Mouse (Mus musculus) B cell, adult 67 days (primary cell): ENCODE measurements around the gene Donson. TPM values are rescaled to one million over a fixed set of nuclear protein-coding genes. Genes with fewer than 3 reads are reported as not detected.

Experiments used
- total RNA-seq, 2 experiments: library from RNA; stranded (reverse); gene quantifications; 4 replicates each; pipeline ENCODE4 v1.2.4; 2023

Gene Donson
- total RNA-seq: 10 to 100 TPM; 74.4 to 79.4 TPM

GRCm38 (mm10) chr16:91688619-91689334 is at the start of gene Donson:
TSS of gene Donson (minus strand) at chr16:91688770.

GRCm38 (mm10) chr16:91729066-91729482 is 40.5 kb upstream of the Donson start, which contains the start of gene Itsn1:
TSS of gene Itsn1 (plus strand) at chr16:91729281.

GRCm38 (mm10) chr16:91728123-91729065 is 39.8 kb upstream of the Donson start, which contains the start of gene Cryzl1:
TSS of gene Cryzl1 (minus strand) at chr16:91728975.

GRCm38 (mm10) chr16:91647461-91648219 is 40.9 kb downstream of the Donson start, which contains the start of gene Son:
TSS of gene Son (plus strand) at chr16:91647506.

GRCm38 (mm10) chr16:91646681-91647419 is 41.7 kb downstream of the Donson start, which contains the start of gene Gart:
TSS of gene Gart (minus strand) at chr16:91646952.

Other genes with a start within 250 kb of the Donson start
- gene Ifnar1, start 203.5 kb downstream of the Donson start, total RNA-seq: 100 to 1,000 TPM; 160 to 174 TPM
- gene Ifngr2, start 141.7 kb downstream of the Donson start, total RNA-seq: 10 to 100 TPM; 53.4 to 66.9 TPM
- gene Tmem50b, start 91.0 kb downstream of the Donson start, total RNA-seq: 10 to 100 TPM; 45.7 to 46.3 TPM
- gene Dnajc28, start 69.7 kb downstream of the Donson start, total RNA-seq: 1 to 10 TPM; 1.3 to 1.7 TPM
- gene Gart, start 41.8 kb downstream of the Donson start, total RNA-seq: 10 to 100 TPM; 67.5 to 90.9 TPM
- gene Son, start 41.3 kb downstream of the Donson start, total RNA-seq: 100 to 1,000 TPM; 530 to 541 TPM
- gene Cryzl1, start 40.2 kb upstream of the Donson start, total RNA-seq: 10 to 100 TPM; 53.9 to 61.5 TPM
- 10 to 100 TPM; 19.9 to 33.8 TPM for gene Itsn1, start 40.5 kb upstream of the Donson start, total RNA-seq